Mouse (Mus musculus): ENCODE measurements around the gene Spryd4.

- TF ChIP-seq CTCF (IDR thresholded peaks at IDR 0.05) (no peak), EP300 (IDR thresholded peaks at IDR 0.05) (no peak)
Observed at GRCm38 (mm10) chr10:128253677-128254255, 42.2 kb upstream of the Spryd4 start, which contains the start of gene Apon.

All from lung, postnatal 0 days (tissue).